Mouse (Mus musculus): Measurements from ENCODE around the gene Uba3.

Gene Uba3

DNA sequence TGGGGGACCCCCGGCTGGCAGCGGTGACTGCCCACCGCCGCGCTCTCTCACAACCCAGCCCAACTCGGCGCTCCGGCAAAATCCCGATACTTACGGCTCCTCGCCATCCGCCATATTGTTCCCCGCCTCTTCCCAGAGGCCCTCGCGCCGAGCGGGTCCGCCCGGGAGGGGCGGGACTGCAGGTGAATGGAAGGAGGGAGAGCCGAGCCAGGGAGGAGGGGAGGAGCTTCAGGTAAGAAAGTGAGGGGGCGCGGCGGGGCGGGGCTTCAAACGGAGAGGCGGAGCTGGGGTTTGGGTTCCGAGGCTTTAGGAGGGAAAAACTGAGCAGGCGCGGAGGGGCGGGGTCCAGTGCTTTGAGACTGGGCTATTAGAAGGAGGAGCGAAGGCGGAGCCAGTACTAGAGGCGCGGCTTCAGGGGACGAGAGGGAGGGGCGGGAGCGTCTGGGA lies at the start of gene Uba3:
Gene Uba3 (minus strand): TSS at position 209 of the 447 bp plus-strand sequence.
- peak; percentile 98 for DNase-seq (ENCODE audit: low spot score)

DNA sequence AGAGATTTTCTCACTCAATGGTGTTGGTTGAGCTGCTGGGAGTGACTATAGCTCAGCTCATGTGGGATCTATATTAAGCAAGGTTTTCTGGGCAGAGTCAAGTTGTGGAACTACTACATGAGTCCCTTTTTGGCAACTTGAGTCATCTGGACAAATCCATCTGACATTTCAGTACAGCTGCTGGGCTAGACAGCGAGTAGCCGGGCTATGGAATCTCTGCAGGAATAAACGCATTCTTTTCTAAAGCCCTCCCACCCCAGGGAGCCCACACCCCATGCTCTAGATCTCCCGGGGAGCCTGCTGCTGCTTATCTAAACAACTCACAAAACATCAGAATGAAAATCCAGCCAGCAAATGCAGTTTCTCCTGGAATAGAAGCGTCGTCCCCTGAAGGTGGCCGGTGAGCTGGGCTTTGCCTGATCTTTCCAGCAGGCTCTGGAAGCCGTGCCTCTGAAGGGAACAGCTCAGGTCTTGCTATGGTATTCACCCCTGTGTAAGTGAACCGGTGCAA lies 47.3 kb upstream of the Uba3 start, which contains the start of gene Lmod3:
Gene Lmod3 (minus strand): TSS at position 49 of the 511 bp plus-strand sequence.
- DNase-seq (ENCODE audit: low spot score), result no peak

DNA sequence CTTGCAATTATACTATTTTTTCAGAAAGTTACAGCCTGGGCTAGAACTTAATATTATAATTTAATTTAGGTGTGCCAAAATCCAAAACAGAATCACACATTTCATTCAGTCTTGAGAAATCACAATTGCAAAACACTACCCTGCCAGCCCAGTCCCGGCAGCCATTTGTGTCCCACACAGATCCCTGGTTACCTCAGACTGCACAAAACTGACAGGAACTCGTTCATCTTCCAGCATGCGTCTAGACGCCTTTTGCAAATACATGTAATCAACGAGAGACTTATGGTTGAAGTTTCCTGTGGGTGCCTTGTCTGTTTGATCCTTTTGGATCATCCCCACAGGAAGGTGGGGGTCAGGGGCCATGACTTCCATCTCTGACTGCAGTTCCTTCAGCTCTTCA lies 46.6 kb upstream of the Uba3 start:
- no peak for DNase-seq (ENCODE audit: low spot score)

DNA sequence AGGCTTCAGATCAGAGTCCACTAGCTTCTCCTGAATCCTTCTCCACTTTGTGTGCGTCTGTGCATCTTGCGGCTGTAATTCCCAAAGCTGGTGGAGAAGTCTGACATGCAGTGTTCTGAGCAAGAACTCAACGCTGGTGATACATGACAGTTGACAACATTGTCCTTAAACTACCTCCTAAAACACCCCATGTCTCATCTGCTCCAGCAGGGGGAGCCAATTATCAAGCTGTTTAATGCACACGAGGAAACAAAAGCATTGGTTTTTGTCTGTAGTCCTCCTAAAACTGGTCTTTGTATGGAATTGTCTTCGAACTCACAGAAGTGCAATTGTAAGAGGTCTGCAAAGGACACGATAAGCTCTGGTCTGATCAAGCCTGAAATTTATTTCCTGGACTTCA lies 45.5 kb upstream of the Uba3 start:
- peak; percentile 62 for DNase-seq (ENCODE audit: low spot score)

DNA sequence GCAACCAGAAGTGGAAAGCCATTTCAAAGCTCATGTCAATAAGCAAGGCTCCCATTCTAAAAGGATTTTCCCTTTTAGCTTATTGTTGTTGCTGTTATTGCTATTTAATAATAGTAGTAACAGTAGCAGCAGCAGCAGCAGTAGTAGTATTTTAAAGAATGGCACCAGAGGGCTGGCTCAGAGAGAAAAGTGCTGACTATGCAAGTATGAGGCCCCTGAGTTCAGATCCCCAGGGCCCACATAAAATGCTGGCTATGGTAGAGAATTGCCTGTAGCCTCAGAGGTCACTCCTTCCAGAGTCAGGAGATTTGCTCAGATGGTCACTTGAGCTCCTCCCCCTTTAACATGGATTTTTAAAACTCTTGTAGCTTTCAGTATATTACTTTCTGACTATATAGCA lies 39.8 kb upstream of the Uba3 start:
- no peak for DNase-seq (ENCODE audit: low spot score)

DNA sequence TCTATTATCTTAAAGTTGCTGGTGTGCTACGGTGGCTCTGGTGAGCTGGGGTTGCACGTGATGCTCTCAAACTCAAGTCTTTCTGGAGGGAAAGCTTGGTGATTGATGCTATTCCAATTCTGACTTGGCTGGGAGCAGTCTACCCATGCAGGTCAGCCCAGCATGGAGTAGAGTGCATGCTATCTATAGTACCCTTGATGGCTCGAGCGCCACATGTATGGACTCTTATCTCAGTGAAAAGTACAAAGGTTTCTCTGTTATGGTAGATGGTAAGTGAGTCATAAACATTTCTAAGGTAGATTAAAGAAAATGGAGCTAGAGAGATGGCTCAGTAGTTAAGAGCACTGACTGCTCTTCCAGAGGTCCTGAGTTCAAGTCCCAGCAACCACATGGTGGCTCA lies 37.1 kb upstream of the Uba3 start:
- DNase-seq (ENCODE audit: low spot score), result no peak

DNA sequence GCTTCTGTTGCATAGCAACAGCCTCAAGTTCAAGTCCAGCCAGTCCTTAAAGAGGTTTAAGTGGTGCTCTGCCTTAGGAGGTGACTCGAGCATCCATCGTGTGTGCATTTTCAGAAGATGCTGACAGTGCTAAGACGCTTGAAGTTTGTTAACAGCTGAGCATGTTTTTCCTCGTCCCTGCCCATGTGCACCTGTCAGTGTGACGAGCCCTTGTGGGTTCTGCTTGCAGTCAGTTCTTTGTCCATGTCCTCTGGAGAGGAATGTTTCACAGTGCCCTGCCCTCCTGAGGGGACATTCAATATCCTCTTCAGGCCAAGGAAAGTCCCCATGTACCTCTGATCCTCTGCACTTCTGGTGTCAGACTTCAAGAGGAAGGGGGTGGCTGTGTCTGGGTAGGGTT lies 34.6 kb upstream of the Uba3 start:
- no peak for DNase-seq (ENCODE audit: low spot score)

DNA sequence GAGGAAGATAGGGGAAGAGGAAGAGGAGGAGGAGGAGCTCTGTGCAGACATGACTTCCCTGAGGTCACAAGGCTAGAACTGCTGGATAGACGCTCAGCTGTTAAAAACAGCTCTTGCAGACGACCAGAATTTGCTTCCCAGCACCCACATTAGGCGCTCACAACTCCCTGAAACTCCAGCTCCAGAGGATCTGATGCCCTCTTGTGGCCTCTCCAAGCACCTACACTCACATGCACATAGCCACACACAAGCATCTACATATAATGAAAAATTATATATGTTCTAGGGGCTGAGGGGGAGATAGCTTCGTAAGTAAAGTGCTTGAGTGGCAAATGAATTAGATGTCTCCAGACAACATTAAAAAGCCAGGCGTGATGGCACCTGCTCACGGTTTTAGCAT lies 33.9 kb upstream of the Uba3 start:
- DNase-seq (ENCODE audit: low spot score), result no peak

DNA sequence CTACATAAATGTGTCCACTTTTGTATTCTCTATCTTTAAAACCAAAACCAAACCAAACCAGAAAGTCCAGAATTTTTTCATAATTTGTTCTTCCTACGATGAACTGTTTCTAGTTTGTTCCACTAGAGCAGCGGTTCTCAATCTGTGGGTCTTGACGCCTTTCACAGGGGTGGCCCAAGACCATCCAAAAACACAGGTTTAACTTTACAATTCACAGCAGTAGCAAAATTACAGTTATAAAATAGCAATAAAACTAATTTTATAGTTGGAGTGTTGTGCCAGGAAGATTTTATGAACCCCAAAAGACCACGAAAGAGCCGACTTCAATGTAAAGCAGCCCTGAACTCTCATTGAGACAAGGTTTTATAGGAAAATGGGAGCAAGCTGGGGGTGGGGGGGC lies 30.6 kb upstream of the Uba3 start:
- no peak for DNase-seq (ENCODE audit: low spot score)

DNA sequence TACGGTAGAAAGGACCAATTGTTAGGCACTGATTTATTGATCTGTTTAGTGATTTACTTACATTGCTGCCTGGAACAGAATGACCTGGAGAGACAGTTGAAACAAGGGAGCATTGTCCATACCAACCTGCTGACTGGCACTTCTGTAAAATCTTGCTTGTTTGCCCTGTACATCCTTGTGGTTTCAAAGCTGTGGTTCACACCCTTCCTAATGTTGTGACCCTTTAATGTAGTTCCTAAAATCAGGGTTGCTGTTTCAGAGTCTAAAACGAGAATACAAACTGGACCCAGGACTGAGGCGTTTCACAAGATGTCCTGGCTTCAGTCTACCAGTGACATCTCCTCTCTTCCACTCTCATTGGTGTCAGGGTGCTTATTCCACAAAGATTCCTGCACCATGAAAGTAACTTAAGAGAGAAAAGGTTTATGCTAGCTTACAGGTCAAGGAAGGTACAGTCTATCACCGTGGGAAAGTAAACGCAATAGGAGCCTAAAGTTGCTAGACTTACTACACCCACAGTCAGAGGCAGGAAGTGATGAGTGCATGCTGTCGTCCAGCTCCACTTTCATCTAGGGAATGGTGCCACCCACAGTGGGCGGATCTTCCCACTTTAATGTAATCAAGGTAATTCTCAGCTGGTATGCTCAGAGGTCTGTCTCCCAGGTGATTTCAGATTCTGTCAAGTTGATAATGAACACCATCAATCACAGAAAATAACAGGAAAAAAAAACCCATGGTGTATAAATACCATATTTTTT lies 29.6 kb upstream of the Uba3 start:
- DNase-seq (ENCODE audit: low spot score), result no peak

DNA sequence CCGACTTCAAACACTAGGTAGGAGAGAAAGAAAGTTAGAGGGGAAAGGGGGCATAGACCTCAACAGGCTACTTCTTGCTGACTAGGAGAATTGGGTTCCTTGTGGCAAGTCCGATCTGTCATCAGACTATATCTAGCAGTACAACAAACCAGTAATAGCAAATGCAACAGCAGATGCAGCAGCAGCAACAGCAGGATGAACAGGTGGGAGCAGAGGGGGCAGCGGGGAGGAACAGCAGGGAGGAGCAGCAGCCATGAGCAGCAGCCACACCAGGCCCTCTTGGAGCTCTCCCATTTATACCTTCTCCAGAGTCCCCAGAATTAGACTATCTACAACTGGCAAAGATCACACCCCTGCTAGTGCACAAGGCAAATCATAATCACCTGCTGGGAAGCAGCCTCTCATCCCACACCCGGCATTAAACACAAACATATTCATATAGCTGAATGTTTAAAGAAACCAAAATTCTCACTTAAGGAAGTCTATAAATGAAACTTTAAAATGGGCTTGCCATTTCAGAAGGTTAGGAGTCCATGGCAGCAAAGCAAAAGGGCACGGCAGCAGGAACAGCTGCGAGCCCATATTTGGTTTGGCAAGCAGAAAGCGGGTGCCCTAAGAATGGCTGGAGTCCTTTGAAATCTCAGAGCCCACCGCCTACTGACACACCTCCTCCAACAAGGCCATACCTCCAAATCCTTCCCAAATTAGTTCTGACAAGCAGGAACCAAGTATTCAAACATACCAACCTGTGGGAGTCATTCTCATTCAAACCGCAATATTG lies 21.8 kb upstream of the Uba3 start:
- DNase-seq (ENCODE audit: low spot score), result no peak

DNA sequence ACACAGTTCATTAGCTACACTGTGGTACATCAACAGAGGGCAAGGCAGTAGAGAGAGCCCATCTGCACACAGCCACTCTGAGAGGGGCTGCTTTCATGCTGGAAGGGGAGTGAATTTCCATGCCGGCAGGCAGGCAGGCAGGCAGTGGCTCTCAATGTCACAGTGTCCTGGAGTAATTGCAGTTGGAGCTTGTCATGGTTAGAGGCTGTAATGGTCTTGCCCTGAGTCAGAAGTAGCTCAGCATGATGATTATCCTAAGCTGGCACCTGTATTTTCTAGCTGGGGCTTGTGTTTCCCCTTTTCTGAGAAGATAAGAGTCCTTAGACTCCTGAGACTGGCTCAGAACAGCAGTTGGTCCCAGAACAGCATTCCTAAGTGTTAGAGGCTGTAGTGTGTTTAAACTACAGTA lies 20.6 kb upstream of the Uba3 start:
- DNase-seq (ENCODE audit: low spot score), result no peak

DNA sequence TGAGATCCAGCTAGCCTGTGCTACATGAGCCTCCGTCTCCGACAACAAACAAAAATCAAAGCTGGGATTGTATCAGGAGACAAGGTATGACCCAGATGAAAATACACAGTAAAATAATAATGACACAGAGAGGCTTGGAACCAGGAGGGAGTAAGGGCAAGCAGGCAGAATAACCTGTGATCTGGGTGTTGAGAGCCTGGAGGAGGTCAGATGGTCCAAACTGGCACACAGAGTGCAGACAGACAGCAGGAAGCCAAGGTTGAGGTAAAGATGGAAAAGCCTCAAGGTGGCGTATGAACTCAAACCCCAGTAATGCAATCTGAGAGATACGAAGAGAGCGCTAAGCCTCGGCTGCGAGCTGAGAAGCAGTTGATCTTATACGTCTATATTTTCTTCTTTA lies 19.1 kb upstream of the Uba3 start:
- DNase-seq (ENCODE audit: low spot score), result no peak

DNA sequence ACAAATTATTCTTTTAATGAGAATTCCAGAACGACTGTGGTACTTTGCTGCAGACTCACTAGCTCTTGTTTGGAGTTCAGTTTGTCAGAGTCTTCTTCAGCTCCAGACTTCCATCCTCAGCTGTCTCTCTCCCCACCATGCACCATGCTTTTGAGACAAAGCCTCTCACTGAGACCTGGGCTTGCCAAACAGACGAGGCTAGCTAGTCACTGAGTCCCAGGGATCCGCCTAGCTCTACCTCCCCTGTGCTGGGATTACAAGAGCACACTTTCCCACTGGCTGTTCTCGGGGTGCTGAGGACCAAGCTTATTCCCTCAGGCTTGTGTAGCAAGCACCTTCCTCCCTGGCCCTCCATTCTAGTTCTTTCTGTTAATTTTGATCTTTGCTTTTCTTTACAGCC lies 18.1 kb upstream of the Uba3 start:
- no peak for DNase-seq (ENCODE audit: low spot score)

DNA sequence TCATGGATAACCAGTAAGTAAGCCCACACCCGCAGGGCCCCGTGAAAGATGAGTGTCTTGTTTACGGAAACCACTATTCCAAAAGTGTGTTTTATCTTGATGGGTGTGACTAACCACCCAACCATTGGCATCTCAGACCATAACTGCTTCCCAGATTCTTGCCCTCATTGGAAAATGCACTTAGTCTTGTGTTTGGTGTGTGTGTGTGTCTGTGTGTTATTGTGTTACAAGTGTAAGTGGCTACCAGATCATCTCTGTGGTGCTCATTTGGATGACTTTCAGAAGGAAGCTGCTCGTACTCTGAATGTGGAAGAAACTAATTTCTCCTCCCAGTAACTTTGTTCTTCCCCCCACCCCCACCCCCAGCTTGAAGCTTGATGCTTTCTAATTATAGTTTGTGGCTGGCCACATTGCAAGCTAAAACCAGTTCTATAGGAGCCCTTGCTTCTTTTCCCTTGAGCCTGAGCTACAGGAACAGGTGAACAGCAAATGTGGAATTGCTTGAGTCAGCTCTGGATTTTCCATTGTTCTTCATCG lies 17.6 kb upstream of the Uba3 start:
- DNase-seq (ENCODE audit: low spot score), result no peak

DNA sequence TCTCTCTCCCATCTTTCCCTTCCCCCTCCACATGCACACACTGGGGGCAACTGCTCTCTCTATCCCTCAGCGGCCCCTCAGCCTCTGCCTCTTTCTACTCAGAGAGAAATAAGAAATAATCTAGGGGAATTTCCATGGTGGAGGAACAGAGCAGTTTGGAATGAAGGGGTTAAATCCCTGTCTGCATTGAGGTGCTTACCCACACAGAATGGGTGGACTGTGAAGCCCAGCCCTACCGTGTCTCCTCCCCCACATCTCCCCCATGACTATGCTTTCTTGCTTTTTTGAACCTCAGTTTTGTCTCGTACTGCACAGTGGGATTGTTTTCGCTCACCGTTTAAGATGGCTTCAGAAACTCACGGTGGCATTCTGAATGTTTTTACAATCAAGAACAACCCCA lies 16.9 kb upstream of the Uba3 start:
- DNase-seq (ENCODE audit: low spot score), result no peak

DNA sequence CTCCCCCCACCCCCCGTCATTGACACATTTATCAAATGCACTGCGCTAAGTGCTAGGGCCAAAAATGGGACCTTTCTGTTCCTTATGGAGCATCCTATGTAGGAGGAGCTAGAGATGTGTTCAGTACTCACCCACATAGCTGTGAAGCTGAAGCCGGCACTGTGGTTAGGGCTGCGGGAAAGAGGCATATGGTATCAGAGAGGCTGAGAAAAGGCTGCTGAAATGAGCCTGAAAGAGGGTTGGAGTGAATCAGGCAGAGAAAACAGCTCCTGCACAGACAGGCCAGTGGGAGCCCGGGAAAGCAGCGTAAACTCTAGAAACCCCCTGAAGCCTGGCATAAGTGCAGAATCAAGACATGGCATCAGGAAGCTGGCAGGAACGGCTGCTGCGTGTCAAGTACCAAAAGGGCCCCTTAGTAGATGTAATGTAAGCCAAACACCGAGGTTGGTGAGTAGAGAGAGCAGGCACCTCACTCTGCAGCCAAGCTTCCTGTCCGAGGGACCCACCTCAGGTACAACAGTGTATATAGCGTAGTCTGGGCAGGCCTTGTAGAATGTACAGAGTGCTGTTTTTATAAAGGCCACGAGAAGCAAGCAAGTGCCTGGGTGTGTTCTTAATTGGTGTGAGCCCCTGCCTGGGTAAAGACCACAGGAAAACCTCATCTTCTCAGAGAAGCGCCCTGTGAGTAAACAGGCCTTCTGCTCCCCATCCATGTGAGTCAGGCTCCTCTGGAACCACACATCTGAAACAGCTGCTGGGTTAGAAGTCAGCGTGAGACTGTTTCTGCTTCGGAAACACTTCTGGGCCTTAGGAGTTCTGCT lies 16.0 kb upstream of the Uba3 start:
- no peak for DNase-seq (ENCODE audit: low spot score)

DNA sequence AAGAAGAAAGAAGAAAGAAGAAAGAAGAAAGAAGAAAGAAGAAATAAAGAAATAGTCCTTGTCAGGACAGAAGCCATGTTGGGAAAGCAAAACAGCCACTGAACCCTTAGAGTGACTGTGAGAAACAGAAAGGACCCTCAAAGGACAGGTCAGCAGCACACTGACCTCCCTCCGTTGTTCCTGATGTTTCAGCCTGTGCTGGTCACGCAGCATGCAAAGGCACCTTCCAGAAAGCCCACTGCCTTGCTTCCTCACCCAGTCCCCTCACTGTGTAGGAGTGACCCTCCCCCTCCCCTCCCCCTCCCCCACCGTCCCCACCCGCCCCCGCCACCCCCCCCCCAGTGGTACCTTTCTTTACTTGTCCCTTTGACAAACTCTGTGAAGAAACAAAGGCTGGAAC lies 15.2 kb upstream of the Uba3 start:
- DNase-seq (ENCODE audit: low spot score), result no peak

DNA sequence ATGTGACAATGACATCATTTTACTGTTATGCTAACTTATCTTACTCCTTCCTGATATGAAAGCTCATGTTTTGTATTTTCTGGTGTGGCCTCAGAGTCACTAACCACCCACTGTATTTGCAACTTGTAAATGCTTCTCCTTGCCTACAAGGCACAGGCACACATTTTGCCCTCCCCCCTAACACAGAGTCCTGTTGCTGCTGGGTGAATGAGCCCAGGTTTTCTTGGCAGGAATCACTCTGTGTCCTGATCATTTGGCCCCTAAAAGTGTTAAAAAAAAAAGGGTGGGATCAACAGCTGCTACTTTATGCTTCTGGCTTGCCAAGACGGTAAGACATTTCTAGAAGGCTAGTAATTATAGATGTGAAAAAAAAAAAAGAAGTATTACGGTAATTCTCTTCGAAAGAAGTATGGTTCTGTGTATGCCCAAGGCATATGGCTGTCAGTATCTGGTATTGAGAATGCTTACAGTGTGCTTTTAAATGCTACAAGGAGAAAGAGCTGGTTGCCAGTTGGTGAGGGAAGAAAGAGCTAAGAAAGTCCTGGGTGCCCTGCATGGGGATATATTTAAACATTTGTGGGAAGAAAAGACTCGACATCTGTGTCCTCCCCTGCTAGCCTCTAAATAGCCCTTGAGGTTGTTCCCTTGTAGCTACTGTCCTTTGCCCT lies 10.8 kb upstream of the Uba3 start:
- DNase-seq (ENCODE audit: low spot score), result no peak

DNA sequence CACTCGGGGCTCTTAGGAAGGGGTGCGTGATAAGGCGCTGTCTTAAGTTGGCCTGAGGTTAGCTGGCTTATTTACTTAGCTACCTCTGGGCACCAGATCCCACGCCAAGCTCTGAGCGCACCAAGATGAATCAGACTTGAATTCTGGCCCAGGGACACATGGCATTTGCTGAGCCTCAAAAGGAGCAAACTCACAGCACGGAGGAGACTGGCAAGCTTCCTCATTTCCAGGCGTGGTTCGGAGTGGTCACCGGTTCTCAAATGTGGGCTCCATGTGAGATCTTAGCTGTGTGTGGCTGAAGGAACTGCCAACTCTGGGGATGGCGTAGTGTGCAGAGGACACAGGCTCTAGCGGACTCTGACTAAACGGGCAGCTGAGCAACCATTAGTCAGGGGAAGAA lies 6.5 kb upstream of the Uba3 start:
- peak; percentile 61 for DNase-seq (ENCODE audit: low spot score)

DNA sequence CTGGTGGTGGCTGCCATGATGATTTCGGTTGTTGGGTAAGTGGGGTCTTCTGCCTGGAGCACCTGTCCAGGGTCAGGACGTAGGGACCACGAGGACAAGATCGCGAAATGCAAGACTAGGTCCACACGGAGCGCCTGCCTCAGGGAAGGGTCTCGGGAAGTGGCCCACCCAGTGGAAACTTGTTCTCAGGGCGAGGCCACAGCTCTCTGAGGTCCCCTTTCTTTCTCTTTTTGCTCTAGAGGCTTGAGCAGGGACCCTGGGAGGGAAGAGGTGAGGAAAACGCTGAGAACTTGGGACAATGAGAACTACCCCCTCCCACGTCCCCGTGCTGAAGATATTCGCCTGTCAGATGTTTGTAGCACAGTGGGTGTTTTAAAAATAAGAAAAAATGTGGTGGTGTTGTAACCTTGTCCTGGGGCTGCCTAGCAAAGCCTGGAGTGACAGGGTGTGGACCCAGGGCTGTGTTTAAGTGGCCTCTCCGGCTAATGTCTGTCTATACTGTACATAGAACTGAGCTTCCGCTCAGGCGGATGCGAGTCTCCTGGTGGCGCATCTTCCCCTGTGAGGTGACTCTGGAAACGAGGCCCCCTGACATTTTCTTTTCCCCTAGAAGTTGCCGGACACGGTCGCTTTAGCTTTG lies 5.6 kb upstream of the Uba3 start:
- DNase-seq (ENCODE audit: low spot score), result peak; percentile 55

Data from MN1 (cell line).